Mouse (Mus musculus) neural tube, embryonic 15.5 days (tissue): ENCODE measurements around the gene Timeless. TPM values are rescaled to one million over a fixed set of nuclear protein-coding genes. Genes with fewer than 3 reads are reported as not detected.

Source experiments
- ATAC-seq: fragments of 200-750 bp; cut with Nextera tagmentation; 2 replicates; pipeline ENCODE4 v1.8.0; 2017; ENCODE audit warnings: mild to moderate bottlenecking, moderate TSS enrichment, moderate library complexity; ENCODE audit not compliant: low FRiP score
- H3K27ac ChIP-seq: fragments of 300-500 bp; sonication (generic); replicated peaks from 2 replicates; pipeline ENCODE4 v1.5.1; 2015; ENCODE audit warnings: mild to moderate bottlenecking, inconsistent platforms
- H3K27me3 ChIP-seq: fragments of 300-500 bp; sonication (generic); replicated peaks from 2 replicates; pipeline ENCODE4 v1.6.1; 2015; ENCODE audit warnings: inconsistent platforms
- H3K36me3 ChIP-seq: fragments of 300-500 bp; sonication (generic); 2 replicates; pipeline ENCODE4 v1.6.1; 2015; ENCODE audit warnings: inconsistent platforms
- H3K4me1 ChIP-seq: fragments of 300-500 bp; sonication (generic); 2 replicates; pipeline ENCODE4 v1.6.1; 2015; ENCODE audit warnings: inconsistent platforms
- H3K4me2 ChIP-seq: fragments of 300-500 bp; sonication (generic); 2 replicates; pipeline ENCODE4 v1.6.1; 2015; ENCODE audit warnings: inconsistent platforms, mild to moderate bottlenecking, moderate library complexity
- H3K4me3 ChIP-seq: fragments of 300-500 bp; sonication (generic); replicated peaks from 2 replicates; pipeline ENCODE4 v1.5.1; 2015; ENCODE audit warnings: mild to moderate bottlenecking, inconsistent platforms
- H3K9ac ChIP-seq: fragments of 300-500 bp; sonication (generic); replicated peaks from 2 replicates; pipeline ENCODE4 v1.6.1; 2015; ENCODE audit warnings: mild to moderate bottlenecking, inconsistent platforms
- H3K9me3 ChIP-seq: fragments of 300-500 bp; sonication (generic); replicated peaks from 2 replicates; pipeline ENCODE4 v1.6.1; 2016; ENCODE audit warnings: inconsistent platforms
- WGBS: fragments of 180-500 bp; shearing (Covaris S2); methylation state at CpG from one replicate; pipeline ENCODE4 v1.1.7; 2015; ENCODE audit warnings: mixed read lengths; 5-methylcytosine and 5-hydroxymethylcytosine counted together
- polyA plus RNA-seq: library from polyadenylated mRNA; unstranded; fragments of >200 nt; fragmentation: Nextera tagmentation; extraction: Ambion mirVana; gene quantifications from 2 replicates; pipeline ENCODE4 v1.2.1, GENCODE M21; 2015

Timeless gene
- polyA plus RNA-seq, 1 experiment from 2014 or later, result 20.0 TPM

- no peak within 1 kb of the TSS for H3K4me3 ChIP-seq
- no peak for ATAC-seq
- 84% methylated on average over 11 of the region's 11 CpGs for WGBS
- no peaks in the 10 kb centered on the region for H3K27me3 ChIP-seq
- H3K36me3 ChIP-seq, result no peaks in the 10 kb centered on the region
- H3K9ac ChIP-seq, result no peak within 1 kb of the TSS
- H3K4me2 ChIP-seq, result no peak within 1 kb of the TSS
- no peaks in the 10 kb centered on the region for H3K9me3 ChIP-seq
- no peak within 1 kb of the TSS for H3K27ac ChIP-seq
- peaks cover 9% of the 10 kb centered on the region for H3K4me1 ChIP-seq
Observed at GRCm38 (mm10) chr10:128298702-128299171, 66.9 kb downstream of the Timeless start, which contains the start of gene Il23a. Gene Il23a, minus strand, starts transcription at chr10:128298752.

GRCm38 (mm10) chr10:128302357-128302756, 70.5 kb downstream of the Timeless start:
- Histone ChIP-seq H3K4me2 (peak overlapping the region; percentile 86), H3K4me3 (peak overlapping the region; percentile 62), H3K27ac (peak overlapping the region; percentile 99), H3K27me3 (no peaks in the 10 kb centered on the region), H3K9me3 (no peaks in the 10 kb centered on the region), H3K9ac (peak overlapping the region; percentile 91), H3K4me1 (peaks cover 20% of the 10 kb centered on the region), H3K36me3 (no peaks in the 10 kb centered on the region)
- WGBS, result 41% methylated on average over 3 of the region's 3 CpGs
- no peak for ATAC-seq

Other genes with a start within 250 kb of the Timeless start
- not detected in 2 replicates for gene Hsd17b6, start 224.5 kb upstream of the Timeless start, polyA plus RNA-seq
- 33.7 and 45.5 TPM in 2 replicates for gene Prim1, start 216.9 kb upstream of the Timeless start, polyA plus RNA-seq
- 484 and 547 TPM in 2 replicates for gene Naca, start 196.5 kb upstream of the Timeless start, polyA plus RNA-seq
- 394 and 409 TPM in 2 replicates for gene Ptges3, start 173.1 kb upstream of the Timeless start, polyA plus RNA-seq
- gene Atp5b, start 148.8 kb upstream of the Timeless start, polyA plus RNA-seq, result 2,338 and 2,396 TPM in 2 replicates
- 7.4 and 8.9 TPM in 2 replicates for gene Baz2a, start 140.5 kb upstream of the Timeless start, polyA plus RNA-seq
- gene Rbms2, start 51.8 kb upstream of the Timeless start, polyA plus RNA-seq, result 6.5 and 12.7 TPM in 2 replicates
- 2.4 and 2.8 TPM in 2 replicates for gene Gls2, start 37.6 kb upstream of the Timeless start, polyA plus RNA-seq
- gene Spryd4, start 20.3 kb upstream of the Timeless start, polyA plus RNA-seq, result 25.5 and 25.9 TPM in 2 replicates
- not detected in 2 replicates for gene Mip, start 6.2 kb upstream of the Timeless start, polyA plus RNA-seq
- not detected in 2 replicates for gene Apon, start 22.0 kb downstream of the Timeless start, polyA plus RNA-seq
- 0.19 TPM in 1 of 2 replicates, not detected in the other for gene Apof, start 36.6 kb downstream of the Timeless start, polyA plus RNA-seq
- 18.9 and 24.5 TPM in 2 replicates for gene Stat2, start 38.5 kb downstream of the Timeless start, polyA plus RNA-seq
- gene Il23a, start 66.7 kb downstream of the Timeless start, polyA plus RNA-seq, result 0.32 and 0.37 TPM in 2 replicates
- 17.4 and 20.7 TPM in 2 replicates for gene Pan2, start 71.3 kb downstream of the Timeless start, polyA plus RNA-seq
- 201 and 221 TPM in 2 replicates for gene Cnpy2, start 90.4 kb downstream of the Timeless start, polyA plus RNA-seq
- 268 and 273 TPM in 2 replicates for gene Cs, start 105.7 kb downstream of the Timeless start, polyA plus RNA-seq
- gene Coq10a, start 136.9 kb downstream of the Timeless start, polyA plus RNA-seq, result 34.6 and 40.8 TPM in 2 replicates
- 11.2 and 13.1 TPM in 2 replicates for gene Ankrd52, start 145.1 kb downstream of the Timeless start, polyA plus RNA-seq
- gene Slc39a5, start 169.2 kb downstream of the Timeless start, polyA plus RNA-seq, result 0.68 and 4.4 TPM in 2 replicates
- gene Nabp2, start 179.4 kb downstream of the Timeless start, polyA plus RNA-seq, result 128 and 133 TPM in 2 replicates
- 78.3 and 80.5 TPM in 2 replicates for gene Rnf41, start 179.6 kb downstream of the Timeless start, polyA plus RNA-seq
- gene Smarcc2, start 227.2 kb downstream of the Timeless start, polyA plus RNA-seq, result 138 and 149 TPM in 2 replicates